16 mouse cellular contexts compared by ENCODE assay signal in genomic region chr10:95013213-95013915, GRCm38 (mm10).
DNase-seq lines count a peak whose midpoint lies in the region; ATAC-seq and TF ChIP-seq lines count a peak whose summit lies in the region.
"Had no signal": no experiment of that assay in that cellular context is flagged by ENCODE, and none has a peak within 500 bp of the region (broad histone marks: within the 10 kb centered on the region; RNA-seq: fewer than 3 reads in every experiment).

No protein-coding gene starts in this region.

- 0 out of 2 replicates have a peak, but pooled peaks have one; percentile 11 for TF ChIP-seq CTCF in intestine, postnatal 0 days (IDR thresholded peaks at IDR 0.05; ENCODE audit: low read depth)

- H3K4me3 ChIP-seq in forebrain, embryonic 15.5 days = no peak overlapping the region
- H3K4me3 ChIP-seq in forebrain, embryonic 12.5 days (replicated peaks) = no peak overlapping the region
- no peak overlapping the region for H3K4me3 ChIP-seq in heart, embryonic 13.5 days
- H3K4me3 ChIP-seq in intestine, postnatal 0 days (ENCODE audit: low read depth, low read length) = no peak overlapping the region
- no peak overlapping the region for H3K4me3 ChIP-seq in intestine, embryonic 16.5 days (ENCODE audit: low read length)
- no peak overlapping the region for H3K4me3 ChIP-seq in limb, embryonic 15.5 days
- H3K4me3 ChIP-seq: intestine, embryonic 15.5 days; kidney, embryonic 15.5 days; limb, embryonic 12.5 days; midbrain, embryonic 12.5 days had no signal

- no peak overlapping the region for H3K4me2 ChIP-seq in forebrain, embryonic 15.5 days (replicated peaks)
- H3K4me2 ChIP-seq in forebrain, embryonic 12.5 days = no peak overlapping the region
- H3K4me2 ChIP-seq in heart, embryonic 13.5 days = no peak overlapping the region
- H3K4me2 ChIP-seq in intestine, postnatal 0 days (replicated peaks; ENCODE audit: low read depth) = no peak overlapping the region
- H3K4me2 ChIP-seq in intestine, embryonic 16.5 days (ENCODE audit: low read depth, low read length) = no peak overlapping the region
- H3K4me2 ChIP-seq in limb, embryonic 15.5 days = no peak overlapping the region
- H3K4me2 ChIP-seq: hindbrain, embryonic 14.5 days; intestine, embryonic 15.5 days; kidney, embryonic 15.5 days; limb, embryonic 12.5 days; midbrain, embryonic 12.5 days had no signal

- no peaks in the 10 kb centered on the region for H3K27me3 ChIP-seq in forebrain, embryonic 15.5 days
- H3K27me3 ChIP-seq in forebrain, embryonic 12.5 days = no peaks in the 10 kb centered on the region
- no peaks in the 10 kb centered on the region for H3K27me3 ChIP-seq in heart, embryonic 13.5 days (replicated peaks)
- no peaks in the 10 kb centered on the region for H3K27me3 ChIP-seq in intestine, postnatal 0 days (replicated peaks; ENCODE audit: control insufficient read depth, insufficient read depth, low read length)
- H3K27me3 ChIP-seq in intestine, embryonic 16.5 days (replicated peaks; ENCODE audit: control insufficient read depth, insufficient read depth, low read length) = no peaks in the 10 kb centered on the region
- H3K27me3 ChIP-seq in limb, embryonic 15.5 days = no peaks in the 10 kb centered on the region
- H3K27me3 ChIP-seq: intestine, embryonic 15.5 days; kidney, embryonic 15.5 days; limb, embryonic 12.5 days; midbrain, embryonic 12.5 days had no signal

- H3K4me1 ChIP-seq in forebrain, embryonic 15.5 days = peaks cover 7% of the 10 kb centered on the region; the same call in 1 of the 2 replicates
- H3K4me1 ChIP-seq in forebrain, embryonic 12.5 days = no peaks in the 10 kb centered on the region
- H3K4me1 ChIP-seq in heart, embryonic 13.5 days = peaks cover 8% of the 10 kb centered on the region
- H3K4me1 ChIP-seq in intestine, postnatal 0 days (replicated peaks; ENCODE audit: control insufficient read depth, insufficient read depth, low read length) = no peaks in the 10 kb centered on the region
- H3K4me1 ChIP-seq in intestine, embryonic 16.5 days (ENCODE audit: control insufficient read depth, insufficient read depth, low read length) = no peaks in the 10 kb centered on the region
- 0 out of 2 replicates have a peak, but pooled peaks cover 3% of the 10 kb centered on the region for H3K4me1 ChIP-seq in limb, embryonic 15.5 days
- H3K4me1 ChIP-seq: intestine, embryonic 15.5 days; kidney, embryonic 15.5 days; limb, embryonic 12.5 days; midbrain, embryonic 12.5 days had no signal

- DNase-seq in heart, postnatal 25 days (ENCODE audit: low spot score) = no peak
- no peak for DNase-seq in ovary, postnatal 10 days (ENCODE audit: low spot score)
- DNase-seq: right cerebral cortex, postnatal 4 days had no signal

- H3K9ac ChIP-seq in forebrain, embryonic 15.5 days (replicated peaks) = no peak overlapping the region
- no peak overlapping the region for H3K9ac ChIP-seq in forebrain, embryonic 12.5 days
- no peak overlapping the region for H3K9ac ChIP-seq in heart, embryonic 13.5 days
- no peak overlapping the region for H3K9ac ChIP-seq in intestine, postnatal 0 days (ENCODE audit: low read depth, low read length)
- H3K9ac ChIP-seq in intestine, embryonic 16.5 days (ENCODE audit: low read depth, low read length) = no peak overlapping the region
- H3K9ac ChIP-seq in limb, embryonic 15.5 days = no peak overlapping the region
- H3K9ac ChIP-seq: hindbrain, embryonic 14.5 days; intestine, embryonic 15.5 days; kidney, embryonic 15.5 days; limb, embryonic 12.5 days; liver, embryonic 14.5 days; midbrain, embryonic 12.5 days had no signal

- intact Hi-C loops in heart, postnatal 25 days (cut with DNase I) = no loop called here

- H3K27ac ChIP-seq in forebrain, embryonic 15.5 days (replicated peaks) = peak overlapping the region; percentile 17; the same call in 1 of the 2 replicates
- H3K27ac ChIP-seq in forebrain, embryonic 12.5 days = no peak overlapping the region
- peak overlapping the region; percentile 26 for H3K27ac ChIP-seq in heart, embryonic 13.5 days (replicated peaks)
- H3K27ac ChIP-seq in intestine, postnatal 0 days (ENCODE audit: low read depth, low read length) = no peak overlapping the region
- H3K27ac ChIP-seq in intestine, embryonic 16.5 days (ENCODE audit: low read length) = no peak overlapping the region
- H3K27ac ChIP-seq in limb, embryonic 15.5 days = peak overlapping the region; percentile 87
- H3K27ac ChIP-seq: hindbrain, embryonic 14.5 days; intestine, embryonic 15.5 days; kidney, embryonic 15.5 days; limb, embryonic 12.5 days; liver, embryonic 14.5 days; midbrain, embryonic 12.5 days had no signal

- ATAC-seq in forebrain, embryonic 15.5 days (replicated peaks) = no peak
- ATAC-seq in forebrain, embryonic 12.5 days (ENCODE audit: low FRiP score) = no peak
- no peak for ATAC-seq in heart, embryonic 13.5 days (ENCODE audit: extremely low read depth, insufficient number of reproducible peaks, low FRiP score, low TSS enrichment)
- ATAC-seq in intestine, postnatal 0 days = no peak
- ATAC-seq in intestine, embryonic 16.5 days = no peak
- no peak; the same call in 1 of the 2 replicates for ATAC-seq in limb, embryonic 15.5 days (ENCODE audit: insufficient number of reproducible peaks, low FRiP score, low TSS enrichment, low read depth)
- ATAC-seq: intestine, embryonic 15.5 days had no signal

- 79% methylated on average over 11 of the region's 11 CpGs for WGBS in forebrain, embryonic 15.5 days
- WGBS in forebrain, embryonic 12.5 days = 92% methylated on average over 11 of the region's 11 CpGs
- WGBS in heart, embryonic 13.5 days = 77% methylated on average over 11 of the region's 11 CpGs
- WGBS in intestine, postnatal 0 days = 88% methylated on average over 11 of the region's 11 CpGs
- WGBS in intestine, embryonic 16.5 days = 89% methylated on average over 11 of the region's 11 CpGs
- 68% methylated on average over 11 of the region's 11 CpGs for WGBS in limb, embryonic 15.5 days

- H3K36me3 ChIP-seq in forebrain, embryonic 15.5 days = no peaks in the 10 kb centered on the region
- no peaks in the 10 kb centered on the region for H3K36me3 ChIP-seq in forebrain, embryonic 12.5 days (replicated peaks)
- H3K36me3 ChIP-seq in heart, embryonic 13.5 days = no peaks in the 10 kb centered on the region
- no peaks in the 10 kb centered on the region for H3K36me3 ChIP-seq in intestine, postnatal 0 days (ENCODE audit: control insufficient read depth, insufficient read depth)
- H3K36me3 ChIP-seq in intestine, embryonic 16.5 days (ENCODE audit: control insufficient read depth, insufficient read depth, low read length) = no peaks in the 10 kb centered on the region
- no peaks in the 10 kb centered on the region for H3K36me3 ChIP-seq in limb, embryonic 15.5 days
- H3K36me3 ChIP-seq: G1E; intestine, embryonic 15.5 days; kidney, embryonic 15.5 days; limb, embryonic 12.5 days; midbrain, embryonic 12.5 days had no signal

- H3K9me3 ChIP-seq in forebrain, embryonic 15.5 days = no peaks in the 10 kb centered on the region
- H3K9me3 ChIP-seq in forebrain, embryonic 12.5 days = no peaks in the 10 kb centered on the region
- H3K9me3 ChIP-seq in heart, embryonic 13.5 days = 0 out of 2 replicates have a peak, but pooled peaks cover 4% of the 10 kb centered on the region
- H3K9me3 ChIP-seq in intestine, postnatal 0 days (ENCODE audit: control insufficient read depth) = no peaks in the 10 kb centered on the region
- no peaks in the 10 kb centered on the region for H3K9me3 ChIP-seq in intestine, embryonic 16.5 days (ENCODE audit: control insufficient read depth, low read length)
- no peaks in the 10 kb centered on the region for H3K9me3 ChIP-seq in limb, embryonic 15.5 days
- H3K9me3 ChIP-seq: G1E; intestine, embryonic 15.5 days; kidney, embryonic 15.5 days; midbrain, embryonic 12.5 days had no signal

Comparison
In these comparisons a context has a peak if more than half of its experiments do, and no peak if none do; other contexts are left out.
1. H3K27ac ChIP-seq: peak in forebrain, embryonic 15.5 days (single experiment), heart, embryonic 13.5 days (single experiment) and limb, embryonic 15.5 days (single experiment); none in forebrain, embryonic 12.5 days (single experiment), intestine, postnatal 0 days (single experiment) and intestine, embryonic 16.5 days (single experiment).